Mouse (Mus musculus): ENCODE data around the gene Rad50. TPM values are rescaled to one million over a fixed set of nuclear protein-coding genes. Genes with fewer than 3 reads are reported as not detected.

Gene Rad50
- polyA plus RNA-seq (2017; shearing (Covaris generic)): 26.1 TPM

GRCm38 (mm10) chr11:53706934-53707717 is at the start of gene Rad50:
Gene Rad50, minus strand, starts transcription at chr11:53707319.

GRCm38 (mm10) chr11:53720715-53721114 is 13.6 kb upstream of the Rad50 start, which contains the start of gene Il5:
Gene Il5, plus strand, starts transcription at chr11:53720794.

GRCm38 (mm10) chr11:53634556-53634955 is 72.6 kb downstream of the Rad50 start, which contains the start of gene Il13:
Gene Il13, minus strand, starts transcription at chr11:53634702.

GRCm38 (mm10) chr11:53618619-53619198 is 88.4 kb downstream of the Rad50 start, which contains the start of gene Il4:
Gene Il4, minus strand, starts transcription at chr11:53618669.

Other genes with a start within 250 kb of the Rad50 start
- gene Gm9837, start 236.8 kb downstream of the Rad50 start, polyA plus RNA-seq (2017; shearing (Covaris generic)): not detected
- gene Gm9945, start 227.2 kb downstream of the Rad50 start, polyA plus RNA-seq (2017; shearing (Covaris generic)): not detected
- gene Sowaha, start 227.0 kb downstream of the Rad50 start, polyA plus RNA-seq (2017; shearing (Covaris generic)): not detected
- 1.9 TPM for gene Sept8, start 188.1 kb downstream of the Rad50 start, polyA plus RNA-seq (2017; shearing (Covaris generic))
- 7.1 TPM for gene Kif3a, start 139.9 kb downstream of the Rad50 start, polyA plus RNA-seq (2017; shearing (Covaris generic))
- 5.4 TPM for gene Il4, start 88.7 kb downstream of the Rad50 start, polyA plus RNA-seq (2017; shearing (Covaris generic))
- not detected for gene Il13, start 72.6 kb downstream of the Rad50 start, polyA plus RNA-seq (2017; shearing (Covaris generic))
- gene Il5, start 13.5 kb upstream of the Rad50 start, polyA plus RNA-seq (2017; shearing (Covaris generic)): not detected
- gene Irf1, start 62.7 kb upstream of the Rad50 start, polyA plus RNA-seq (2017; shearing (Covaris generic)): 289 TPM
- 1.8 TPM for gene Gm17334, start 65.9 kb upstream of the Rad50 start, polyA plus RNA-seq (2017; shearing (Covaris generic))
- 15.8 TPM for gene Gm12216, start 151.9 kb upstream of the Rad50 start, polyA plus RNA-seq (2017; shearing (Covaris generic))
- 18.0 TPM for gene Slc22a5, start 184.3 kb upstream of the Rad50 start, polyA plus RNA-seq (2017; shearing (Covaris generic))